Mouse (Mus musculus) MEL (cell line): ENCODE data around the gene Ddx5. TPM values are rescaled to one million over a fixed set of nuclear protein-coding genes. Genes with fewer than 3 reads are reported as not detected.

Experiments
- DNase-seq: peaks from one replicate; pipeline ENCODE4 v3.0.0; 2011; ENCODE audit warnings: low read depth, low spot score
- H3K27ac ChIP-seq: 2 replicates; pipeline ENCODE4 v1.5.1; 2012; ENCODE audit warnings: low read depth, mild to moderate bottlenecking, control low read depth, low read length, moderate library complexity; ENCODE audit not compliant: control insufficient read depth
- H3K27me3 ChIP-seq, 2 experiments: fragments of 150-350 bp in 1 of 2; sonication (generic) in 1 of 2; 2 replicates each; pipeline ENCODE4 v1.6.1; 2012; ENCODE audit warnings: low read length in 2 of 2, mild to moderate bottlenecking in 2 of 2, improper control_type of control experiment in 1 of 2, moderate library complexity in 1 of 2; ENCODE audit not compliant: insufficient read depth in 2 of 2, control insufficient read depth in 1 of 2
- H3K36me3 ChIP-seq, 2 experiments: 2 replicates each; pipeline ENCODE4 v1.6.1; 2012 to 2014; ENCODE audit warnings: low read length in 2 of 2, improper control_type of control experiment in 1 of 2, inconsistent platforms in 1 of 2, mild to moderate bottlenecking in 1 of 2; ENCODE audit not compliant: insufficient read depth in 2 of 2, control insufficient read depth in 1 of 2
- H3K4me1 ChIP-seq, 2 experiments: fragments of 150-350 bp in 1 of 2; sonication (generic) in 1 of 2; 2 replicates each; pipeline ENCODE4 v1.6.1; 2012; ENCODE audit warnings: low read length in 2 of 2, improper control_type of control experiment in 1 of 2, mild to moderate bottlenecking in 1 of 2; ENCODE audit not compliant: insufficient read depth in 2 of 2, control insufficient read depth in 1 of 2
- H3K4me3 ChIP-seq, 2 experiments: fragments of 150-350 bp in 1 of 2; sonication (generic) in 1 of 2; 2 replicates each; pipeline ENCODE4 v1.5.1; 2012; ENCODE audit warnings: low read depth in 2 of 2, low read length in 2 of 2, mild to moderate bottlenecking in 2 of 2, moderate library complexity in 2 of 2, control low read depth in 1 of 2, improper control_type of control experiment in 1 of 2; ENCODE audit not compliant: control insufficient read depth in 1 of 2, insufficient read depth in 1 of 2
- H3K79me2 ChIP-seq: 2 replicates; pipeline ENCODE4 v1.6.1; 2012; ENCODE audit warnings: mild to moderate bottlenecking, low read length, moderate library complexity; ENCODE audit not compliant: control insufficient read depth, poor library complexity, insufficient read depth
- H3K9ac ChIP-seq: 2 replicates; pipeline ENCODE4 v1.6.1; 2012; ENCODE audit warnings: low read depth, mild to moderate bottlenecking, control low read depth, low read length, moderate library complexity; ENCODE audit not compliant: control insufficient read depth, poor library complexity, severe bottlenecking
- H3K9me3 ChIP-seq: fragments of 150-350 bp; sonication (generic); replicated peaks from 2 replicates; pipeline ENCODE4 v1.6.1; 2012; ENCODE audit warnings: mild to moderate bottlenecking, low read length, improper control_type of control experiment, moderate library complexity; ENCODE audit not compliant: insufficient read depth
- BHLHE40 ChIP-seq: IDR thresholded peaks from 2 replicates; pipeline ENCODE4 v1.6.1; 2012; ENCODE audit warnings: low read depth, mild to moderate bottlenecking, inconsistent platforms, low read length, improper control_type of control experiment, borderline replicate concordance
- CTCF ChIP-seq, 3 experiments: IDR thresholded peaks in 2 of 3; conservative IDR thresholded peaks in 1 of 3; 2 replicates each; pipeline ENCODE4 v1.5.1; 2011 to 2012; ENCODE audit warnings: low read length in 3 of 3, low read depth in 2 of 3, mild to moderate bottlenecking in 2 of 3, improper control_type of control experiment in 1 of 3, inconsistent platforms in 1 of 3, mixed read lengths in 1 of 3, moderate library complexity in 1 of 3; ENCODE audit not compliant: control insufficient read depth in 1 of 3, insufficient read depth in 1 of 3, poor library complexity in 1 of 3, severe bottlenecking in 1 of 3
- ELF1 ChIP-seq: IDR thresholded peaks from 2 replicates; pipeline ENCODE4 v1.6.1; 2014; ENCODE audit warnings: low read depth, mild to moderate bottlenecking, inconsistent platforms, low read length, improper control_type of control experiment, moderate library complexity
- EP300 ChIP-seq, 2 experiments: IDR thresholded peaks; 2 replicates each; pipeline ENCODE4 v1.6.1; 2011; ENCODE audit warnings: improper control_type of control experiment in 2 of 2, low read length in 2 of 2, low read depth in 1 of 2, mild to moderate bottlenecking in 1 of 2
- JUND ChIP-seq: IDR thresholded peaks from 2 replicates; pipeline ENCODE4 v1.6.1; 2011; ENCODE audit warnings: low read depth, mild to moderate bottlenecking, improper control_type of control experiment, low read length
- KAT2A ChIP-seq: conservative IDR thresholded peaks from 2 replicates; pipeline ENCODE4 v1.6.1; 2012; ENCODE audit warnings: low read depth, low read length, improper control_type of control experiment, inconsistent platforms
- MAZ ChIP-seq: IDR thresholded peaks from 2 replicates; pipeline ENCODE4 v1.6.1; 2012; ENCODE audit warnings: low read depth, mild to moderate bottlenecking, inconsistent platforms, low read length, improper control_type of control experiment
- MEF2A ChIP-seq: IDR thresholded peaks from 2 replicates; pipeline ENCODE4 v1.6.1; 2014; ENCODE audit warnings: low read depth, mild to moderate bottlenecking, inconsistent platforms, low read length, improper control_type of control experiment; ENCODE audit not compliant: poor library complexity, insufficient replicate concordance, severe bottlenecking; ENCODE audit errors: extremely low read depth
- MYB ChIP-seq: IDR thresholded peaks from 2 replicates; pipeline ENCODE4 v1.6.1; 2011; ENCODE audit warnings: mild to moderate bottlenecking, low read depth, low read length, improper control_type of control experiment
- POLR2A ChIP-seq, 2 experiments: IDR thresholded peaks; 2 replicates each; pipeline ENCODE4 v1.6.1; 2011 to 2012; ENCODE audit warnings: low read length in 2 of 2, mild to moderate bottlenecking in 2 of 2, control low read depth in 1 of 2, improper control_type of control experiment in 1 of 2, low read depth in 1 of 2, moderate library complexity in 1 of 2; ENCODE audit not compliant: control insufficient read depth in 1 of 2, insufficient read depth in 1 of 2, poor library complexity in 1 of 2
- POLR2AphosphoS2 ChIP-seq: IDR thresholded peaks from 2 replicates; pipeline ENCODE4 v1.6.1; 2011; ENCODE audit warnings: low read length, improper control_type of control experiment
- RAD21 ChIP-seq: IDR thresholded peaks from 2 replicates; pipeline ENCODE4 v1.6.1; 2011; ENCODE audit warnings: mild to moderate bottlenecking, low read depth, low read length, improper control_type of control experiment
- SIN3A ChIP-seq: IDR thresholded peaks from 2 replicates; pipeline ENCODE4 v1.6.1; 2012; ENCODE audit warnings: low read length, improper control_type of control experiment, inconsistent platforms
- USF1 ChIP-seq: IDR thresholded peaks from 2 replicates; pipeline ENCODE4 v1.6.1; 2014; ENCODE audit warnings: low read depth, mild to moderate bottlenecking, inconsistent platforms, low read length, improper control_type of control experiment, moderate library complexity
- USF2 ChIP-seq, 2 experiments: IDR thresholded peaks; 2 replicates each; pipeline ENCODE4 v1.6.1; 2011 to 2012; ENCODE audit warnings: improper control_type of control experiment in 2 of 2, low read length in 2 of 2, borderline replicate concordance in 1 of 2, inconsistent platforms in 1 of 2, low read depth in 1 of 2, mild to moderate bottlenecking in 1 of 2; ENCODE audit not compliant: insufficient read depth in 1 of 2
- ZC3H11A ChIP-seq: IDR thresholded peaks from 2 replicates; pipeline ENCODE4 v1.6.1; 2012; ENCODE audit warnings: low read depth, mild to moderate bottlenecking, inconsistent platforms, low read length, improper control_type of control experiment
- ZNF384 ChIP-seq: IDR thresholded peaks from 2 replicates; pipeline ENCODE4 v1.6.1; 2012; ENCODE audit warnings: low read depth, mild to moderate bottlenecking, inconsistent platforms, low read length, improper control_type of control experiment
- polyA plus RNA-seq, 2 experiments: library from polyadenylated mRNA; stranded (reverse) in 1 of 2; unstranded in 1 of 2; fragments of >175 nt in 1 of 2; fragments of >200 nt in 1 of 2; gene quantifications; 2 replicates each; pipeline versions ENCODE4 v1.2.1 to v1.2.4; 2012; ENCODE audit warnings: low replicate concordance in 2 of 2, low read depth in 1 of 2; ENCODE audit not compliant: insufficient read length in 2 of 2, insufficient read depth in 1 of 2, missing spikeins in 1 of 2
- total RNA-seq: library from RNA; depleted of rRNA; stranded (reverse); fragments of 300-350 nt; gene quantifications from 2 replicates; pipeline ENCODE4 v1.2.3, GENCODE M21; 2012

Gene Ddx5
- total and polyA plus RNA-seq, 3 experiments, result 338 to 3,269 (median 748) TPM

- TF ChIP-seq JUND (no peak), RAD21 (no peak), USF1 (peak; percentile 34; the same call in 1 of the 2 replicates), POLR2AphosphoS2 (peak; percentile 66), KAT2A (peak; percentile 32; the same call in 1 of the 2 replicates), ELF1 (peak; percentile 80), USF2 (IDR thresholded peaks at IDR 0.05; ENCODE audit: borderline replicate concordance in 1 of 2, insufficient read depth in 1 of 2, low read depth in 1 of 2, low read length in 2 of 2) (no peak), BHLHE40 (no peak), CTCF (IDR thresholded peaks at IDR 0.05 in 2 of 3, conservative IDR thresholded peaks at IDR 0.05 in 1 of 3; ENCODE audit: control insufficient read depth in 1 of 3, insufficient read depth in 1 of 3, low read depth in 2 of 3, low read length in 3 of 3, poor library complexity in 1 of 3, severe bottlenecking in 1 of 3) (no peak), MAZ (peak; percentile 80; the same call in 1 of the 2 replicates), SIN3A (peak; percentile 85), EP300 (IDR thresholded peaks at IDR 0.05; ENCODE audit: low read depth in 1 of 2, low read length in 2 of 2) (peak; percentile 40 to 45; a peak in 3 of 4 replicates), ZC3H11A (peak; percentile 25; the same call in 1 of the 2 replicates), MYB (no peak), POLR2A (IDR thresholded peaks at IDR 0.05; ENCODE audit: control insufficient read depth in 1 of 2, insufficient read depth in 1 of 2, low read depth in 1 of 2, low read length in 2 of 2, poor library complexity in 1 of 2) (peak; percentile 69 to 73; a peak in 3 of 4 replicates), MEF2A (no peak)
Measured at GRCm38 (mm10) chr11:106787131-106788025, 1.6 kb downstream of the Ddx5 start (continued).

- no peak for TF ChIP-seq ELF1
- TF ChIP-seq MYB, result no peak
- no peak for TF ChIP-seq ZNF384
- Histone ChIP-seq H3K9me3 (no peaks in the 10 kb centered on the region), H3K27ac (no peak overlapping the region), H3K79me2 (peaks cover 46% of the 10 kb centered on the region), H3K4me1 (peaks cover under 1 to 9% of the 10 kb centered on the region in 2 experiments; a peak in 3 of 4 replicates), H3K4me3 (no peak overlapping the region; a peak in 1 of 4 replicates), H3K27me3 (no peaks in the 10 kb centered on the region), H3K9ac (no peak overlapping the region; the same call in 1 of the 2 replicates), H3K36me3 (peaks cover 49 to 62% of the 10 kb centered on the region in 2 experiments)
- no peak for DNase-seq
Measured at GRCm38 (mm10) chr11:106785043-106785442, 3.9 kb downstream of the Ddx5 start.
